Mouse (Mus musculus): Measurements from ENCODE around the gene Simc1.

Simc1 gene

GRCm38 (mm10) chr13:54589996-54590951 is 86.7 kb downstream of the Simc1 start, which contains the start of the genes Nop16 and Higd2a:
Gene Nop16 (minus strand): TSS chr13:54590090.
Gene Higd2a (plus strand): TSS chr13:54590207.
- peak; percentile 94 to 97 for DNase-seq

- DNase-seq: no peak
Observed at GRCm38 (mm10) chr13:54591776-54592356, 88.3 kb downstream of the Simc1 start.

GRCm38 (mm10) chr13:54593617-54594016 is 90.0 kb downstream of the Simc1 start:
- no peak for DNase-seq

- DNase-seq: no peak
Observed at GRCm38 (mm10) chr13:54596107-54596690, 92.6 kb downstream of the Simc1 start.

GRCm38 (mm10) chr13:54596870-54597269 is 93.3 kb downstream of the Simc1 start:
- no peak for DNase-seq

- peak; percentile 33 to 46 for DNase-seq
Observed at GRCm38 (mm10) chr13:54598622-54599143, 95.1 kb downstream of the Simc1 start.

Measured in cerebellum, postnatal 36 days (tissue).